Mouse (Mus musculus): ENCODE results near the gene Gabre. TPM values are rescaled to one million over a fixed set of nuclear protein-coding genes. Genes with fewer than 3 reads are reported as not detected.

Gabre gene
- total RNA-seq (2021): under 1 TPM; 0.43 to 0.56 TPM
- long read RNA-seq, experiment 1: 0 reads
- long read RNA-seq, experiment 2: 0 reads

DNA sequence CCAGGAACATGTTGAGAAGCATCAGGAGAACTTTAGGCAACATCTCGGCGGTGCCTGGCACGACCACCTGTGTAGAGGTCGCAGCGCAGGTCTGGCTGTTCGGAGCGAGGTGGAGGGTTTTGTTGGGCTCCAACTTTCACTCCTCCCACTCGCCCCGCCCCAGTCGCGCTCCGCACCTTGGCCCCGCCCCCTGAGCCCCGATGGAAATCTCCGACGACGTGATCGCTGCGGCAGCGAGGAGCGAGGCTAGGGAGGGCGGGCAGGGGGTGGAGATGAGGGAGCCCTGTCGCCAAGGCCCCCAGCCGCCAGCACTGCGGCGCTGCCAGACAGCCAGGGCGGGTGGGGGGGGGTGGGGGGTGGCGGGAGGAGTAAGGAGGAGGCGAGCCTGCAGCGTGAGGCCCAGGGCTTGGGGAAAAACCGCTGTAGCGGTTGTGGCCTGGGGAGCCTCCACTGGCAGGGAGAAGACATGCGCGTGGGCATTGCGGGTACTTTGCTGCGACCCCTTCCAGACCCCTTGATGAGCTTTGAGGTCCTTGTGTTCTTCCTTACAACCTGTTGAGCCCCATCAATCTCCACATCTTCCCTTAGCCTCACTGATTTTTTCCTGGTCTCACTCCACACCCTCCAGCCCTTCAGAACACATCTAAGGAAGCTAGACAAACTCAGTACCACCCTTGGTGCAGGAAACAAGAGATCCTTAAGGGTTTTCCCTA lies at the start of gene Gabre:
TSS of gene Gabre (minus strand) at position 145 of the 713 bp plus-strand sequence.
- Histone ChIP-seq H3K27ac (no peak within 1 kb of the TSS), H3K4me3 (peak within 1 kb of the TSS; percentile 35)
- intact Hi-C loops (cut with DNase I): no loop called here
- no peak for TF ChIP-seq CTCF (IDR thresholded peaks at IDR 0.05)
- no peak for DNase-seq (ENCODE audit: extremely low spot score in 1 of 2, low spot score in 2 of 2)

DNA sequence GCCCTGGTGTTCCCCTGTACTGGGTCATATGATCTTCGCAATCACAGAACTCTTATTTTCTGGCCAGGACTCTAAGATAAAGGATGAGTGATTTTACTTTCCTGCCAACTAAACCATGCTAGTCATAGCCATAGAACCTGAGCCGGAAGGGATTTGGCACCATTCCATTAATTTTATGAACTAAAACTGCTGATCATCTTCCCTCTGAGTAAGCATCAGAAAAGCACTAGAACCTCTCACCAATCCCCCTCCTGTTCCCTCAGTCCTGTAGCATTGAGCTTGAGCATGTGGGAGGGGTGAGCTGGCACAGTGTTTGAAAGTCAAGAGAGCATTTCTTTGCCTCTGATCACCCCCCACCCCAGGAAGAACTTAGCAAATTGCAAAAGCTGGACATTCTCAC lies 23.2 kb upstream of the Gabre start:
- intact Hi-C loops (cut with DNase I): no loop called here
- DNase-seq (ENCODE audit: extremely low spot score in 1 of 2, low spot score in 2 of 2): no peak
- no peak overlapping the region for H3K27ac ChIP-seq
- TF ChIP-seq CTCF (IDR thresholded peaks at IDR 0.05): no peak
- H3K4me3 ChIP-seq: no peak overlapping the region

DNA sequence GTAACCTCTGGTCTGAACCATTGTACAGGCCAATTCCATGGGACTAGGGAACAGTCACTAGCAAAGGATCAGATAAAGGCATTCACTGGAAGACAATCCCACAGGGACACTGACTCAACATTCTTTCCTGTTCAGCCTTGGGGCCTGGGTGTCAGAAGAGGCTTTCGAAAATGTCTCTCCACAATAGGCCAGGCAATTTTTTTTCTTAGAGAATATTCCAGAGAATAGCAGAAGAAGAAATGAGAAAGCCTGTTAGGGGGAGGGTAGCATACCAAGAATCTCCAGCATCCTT lies 715 bp upstream of the Gabre start:
- no peak for TF ChIP-seq CTCF (IDR thresholded peaks at IDR 0.05)
- Histone ChIP-seq H3K4me3 (no peak overlapping the region), H3K27ac (no peak overlapping the region)
- intact Hi-C loops (cut with DNase I): no loop called here
- no peak for DNase-seq (ENCODE audit: extremely low spot score in 1 of 2, low spot score in 2 of 2)

DNA sequence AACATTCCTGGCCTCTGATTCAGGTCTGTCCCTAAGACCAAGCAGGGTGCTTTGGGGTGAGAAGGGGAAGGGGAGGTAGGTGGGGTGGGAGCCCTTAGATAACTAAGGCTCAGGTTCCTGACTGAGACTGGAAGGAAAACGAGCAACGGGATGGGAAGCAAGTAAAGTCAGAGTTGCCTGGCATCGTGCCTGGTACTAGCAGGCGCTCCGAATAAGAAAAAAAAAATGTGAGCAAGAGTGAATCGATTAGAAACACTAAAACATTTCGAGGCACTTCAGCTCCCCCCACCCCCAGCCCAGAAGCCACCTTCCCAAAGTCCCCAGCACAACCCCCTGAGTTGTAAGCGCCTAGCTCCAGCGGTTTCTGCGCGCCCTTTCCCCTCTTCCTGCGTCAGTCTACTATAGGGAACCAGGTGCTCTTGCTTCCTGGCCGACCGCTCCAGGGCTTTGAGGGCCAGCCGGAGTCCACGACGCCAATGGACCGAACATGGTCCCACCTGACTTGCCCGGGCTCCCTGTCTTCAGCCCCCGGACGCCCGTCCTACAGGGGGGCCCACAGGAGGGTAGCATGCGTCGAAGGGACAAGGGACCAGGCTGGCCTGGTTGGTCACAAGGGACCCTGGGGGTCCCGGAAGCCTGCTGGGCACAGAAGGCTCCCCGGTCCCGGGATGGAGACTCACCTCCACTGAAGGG lies 491 bp downstream of the Gabre start:
- no peak for TF ChIP-seq CTCF (IDR thresholded peaks at IDR 0.05)
- peak overlapping the region; percentile 35 for H3K4me3 ChIP-seq
- intact Hi-C loops (cut with DNase I): no loop called here
- H3K27ac ChIP-seq: no peak overlapping the region
- no peak for DNase-seq (ENCODE audit: extremely low spot score in 1 of 2, low spot score in 2 of 2)

DNA sequence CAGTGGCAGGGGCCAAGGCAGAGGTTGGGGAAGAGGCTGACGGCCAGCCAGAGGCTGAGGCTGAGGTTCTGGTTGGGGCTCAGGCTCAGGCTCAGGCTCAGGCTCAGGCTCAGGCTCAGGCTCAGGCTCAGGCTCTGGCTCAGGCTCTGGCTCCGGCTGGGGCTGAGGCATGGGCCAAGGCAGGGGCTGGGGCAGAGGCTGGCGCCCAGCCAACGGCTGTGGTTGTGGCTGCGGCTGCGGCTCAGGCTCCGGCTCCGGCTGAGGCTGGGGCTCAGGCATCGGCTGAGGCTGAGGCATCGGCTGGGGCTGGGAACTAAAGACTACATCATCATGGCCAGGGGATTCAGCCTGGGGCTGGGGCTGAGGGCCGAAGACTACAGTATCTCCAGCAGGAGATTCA lies 4.0 kb downstream of the Gabre start:
- no peak for DNase-seq (ENCODE audit: extremely low spot score in 1 of 2, low spot score in 2 of 2)
- TF ChIP-seq CTCF (IDR thresholded peaks at IDR 0.05): no peak
- no peak overlapping the region for H3K27ac ChIP-seq
- intact Hi-C loops (cut with DNase I): no loop called here
- H3K4me3 ChIP-seq: no peak overlapping the region

DNA sequence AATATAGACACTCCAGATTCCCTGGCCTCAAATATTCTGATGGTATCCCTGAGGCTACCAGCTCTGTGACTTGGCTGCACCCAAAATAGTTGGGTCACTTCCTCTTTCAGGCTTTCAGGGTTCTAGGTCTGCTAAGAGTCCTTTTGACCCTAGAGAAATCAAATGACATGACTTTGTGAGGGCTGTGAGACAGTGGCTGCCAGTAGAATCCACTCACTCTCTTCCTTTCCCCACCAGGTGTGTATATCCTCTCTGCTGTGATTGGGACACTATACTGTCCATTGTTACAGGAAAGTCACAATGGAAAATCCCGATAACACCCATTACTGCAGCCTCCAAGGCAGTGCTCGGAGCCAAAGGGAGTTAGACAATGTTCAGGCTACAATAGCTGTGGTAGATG lies 52.9 kb downstream of the Gabre start, which contains the start of gene Magea4:
TSS of gene Magea4 (plus strand) at position 301 of the 400 bp plus-strand sequence.
- no peak for DNase-seq (ENCODE audit: extremely low spot score in 1 of 2, low spot score in 2 of 2)
- H3K27ac ChIP-seq: no peak within 1 kb of the TSS
- intact Hi-C loops (cut with DNase I): no loop called here
- no peak for TF ChIP-seq CTCF (IDR thresholded peaks at IDR 0.05)
- H3K4me3 ChIP-seq: no peak within 1 kb of the TSS

Small RNAs within 50 kb of the gene (microRNA-seq; reads per million reads assigned to microRNA genes)
- gene Mir224 (0.97 to 2.2 reads per million in 2 experiments), gene Mir452 (0 to 0.24 reads per million in 2 experiments)

Other genes starting within 250 kb of the Gabre start
- gene Magea4, start 52.8 kb downstream of the Gabre start, total RNA-seq (2021): not detected
- not detected for gene Magea10, start 112.1 kb upstream of the Gabre start, total RNA-seq (2021)

All from left cerebral cortex, adult 2 months (tissue).